Mouse (Mus musculus) erythroblast, embryonic 14.5 days (primary cell): Measurements from ENCODE around the gene Chrnb4.

Experiments
- GATA1 ChIP-seq: IDR thresholded peaks from 2 replicates; pipeline ENCODE4 v1.6.1; 2012; ENCODE audit warnings: low read length, inconsistent platforms, mixed read lengths
- TAL1 ChIP-seq: IDR thresholded peaks from 3 replicates; pipeline ENCODE4 v1.6.1; 2012; ENCODE audit warnings: low read length, inconsistent platforms, mixed read lengths

GRCm38 (mm10) chr9:55039983-55040382 lies 8.6 kb downstream of the Chrnb4 start:
- TF ChIP-seq GATA1 (no peak), TAL1 (no peak)
